Mouse (Mus musculus): ENCODE measurements around the gene Npat. TPM values are rescaled to one million over a fixed set of nuclear protein-coding genes. Genes with fewer than 3 reads are reported as not detected.

Gene Npat
- polyA plus RNA-seq, 1 experiment, result 1.8 TPM

DNA sequence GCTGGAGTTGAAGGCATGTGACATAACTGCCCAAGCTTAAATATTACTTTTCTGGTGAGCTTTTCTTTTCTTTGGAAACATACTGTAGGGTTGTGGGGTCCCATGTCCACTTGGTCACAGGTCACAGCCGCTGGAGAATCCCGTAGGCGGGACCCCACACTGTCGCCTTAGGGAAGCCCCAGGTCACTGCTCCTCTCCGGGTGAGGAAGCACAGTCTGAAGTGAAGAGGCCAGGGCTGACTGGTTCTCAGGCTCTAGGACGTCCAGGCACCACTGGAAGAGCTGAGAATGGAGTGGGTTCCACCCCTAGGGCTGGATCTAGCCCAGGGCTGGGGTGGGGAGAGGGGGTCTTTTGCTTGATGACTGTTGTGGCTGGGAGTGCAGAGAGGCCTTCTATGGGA is 61.8 kb downstream of the Npat start:
- Histone ChIP-seq H3K79me2 (ENCODE audit: control insufficient read depth, insufficient read depth) (peaks cover 26% of the 10 kb centered on the region), H3K4me3 (no peak overlapping the region), H3ac (ENCODE audit: control insufficient read depth, insufficient read length) (no peak overlapping the region), H3K36me3 (ENCODE audit: control insufficient read depth, insufficient read depth) (peaks cover 7% of the 10 kb centered on the region), H3K27me3 (ENCODE audit: control insufficient read depth, insufficient read depth, insufficient read length) (no peaks in the 10 kb centered on the region), H3K4me2 (ENCODE audit: low read depth) (no peak overlapping the region)
- TF ChIP-seq SRF (IDR thresholded peaks at IDR 0.05; ENCODE audit: control insufficient read depth, insufficient read length, low read depth), result no peak

- Histone ChIP-seq H3K4me3 (no peak overlapping the region), H3K36me3 (ENCODE audit: control insufficient read depth, insufficient read depth) (no peaks in the 10 kb centered on the region), H3ac (ENCODE audit: control insufficient read depth, insufficient read length) (no peak overlapping the region), H3K79me2 (ENCODE audit: control insufficient read depth, insufficient read depth) (peaks cover 47% of the 10 kb centered on the region), H3K27me3 (ENCODE audit: control insufficient read depth, insufficient read depth, insufficient read length) (no peaks in the 10 kb centered on the region), H3K4me2 (ENCODE audit: low read depth) (no peak overlapping the region)
- TF ChIP-seq MYOD1 (IDR thresholded peaks at IDR 0.05; ENCODE audit: control insufficient read depth in 1 of 3, insufficient read length in 2 of 3, low read depth in 2 of 3), result peak in 1 of 3 experiments; percentile 59
- TF ChIP-seq USF1 (IDR thresholded peaks at IDR 0.05; ENCODE audit: low read depth), result no peak
These were observed 64.7 kb downstream of the Npat start for GRCm38 (mm10) chr9:53601541-53601940.

- Histone ChIP-seq H3K79me2 (ENCODE audit: control insufficient read depth, insufficient read depth) (peaks cover 54% of the 10 kb centered on the region), H3K4me2 (ENCODE audit: low read depth) (peak overlapping the region; percentile 51), H3K27me3 (ENCODE audit: control insufficient read depth, insufficient read depth, insufficient read length) (no peaks in the 10 kb centered on the region), H3ac (ENCODE audit: control insufficient read depth, insufficient read length) (no peak overlapping the region), H3K36me3 (ENCODE audit: control insufficient read depth, insufficient read depth) (no peaks in the 10 kb centered on the region), H3K4me3 (no peak overlapping the region)
- peak in 1 of 3 experiments; percentile 52 for TF ChIP-seq MYOD1 (IDR thresholded peaks at IDR 0.05; ENCODE audit: control insufficient read depth in 1 of 3, insufficient read length in 2 of 3, low read depth in 2 of 3)
- TF ChIP-seq E2F4 (IDR thresholded peaks at IDR 0.05; ENCODE audit: insufficient read depth), result no peak
- TF ChIP-seq MAX (IDR thresholded peaks at IDR 0.05; ENCODE audit: low read depth), result no peak
- TF ChIP-seq MYOG (IDR thresholded peaks at IDR 0.05; ENCODE audit: control insufficient read depth in 1 of 3, insufficient read depth in 1 of 3, insufficient read length in 2 of 3, low read depth in 2 of 3), result peak in 1 of 3 experiments; percentile 21
These were observed 66.5 kb downstream of the Npat start for GRCm38 (mm10) chr9:53603384-53603783.

DNA sequence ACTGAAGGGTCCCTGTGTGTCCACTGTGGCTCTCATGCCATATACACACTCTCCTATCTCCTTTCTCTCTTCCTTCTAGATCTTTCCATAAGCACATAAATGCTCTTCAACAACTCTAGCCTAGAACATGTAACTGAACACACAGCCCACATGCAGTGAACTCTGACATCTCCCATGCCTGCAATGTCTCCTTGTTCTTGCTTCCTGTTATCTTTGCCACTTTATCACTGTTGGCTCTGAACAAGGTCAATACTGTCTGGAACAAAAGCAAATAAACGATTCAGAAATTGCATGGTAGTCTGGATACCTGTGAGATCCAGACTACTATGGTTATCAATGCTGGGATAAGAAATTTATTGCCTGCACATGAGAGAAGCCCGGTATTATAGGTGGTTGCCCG is 67.0 kb downstream of the Npat start:
- TF ChIP-seq TCF3 (IDR thresholded peaks at IDR 0.05; ENCODE audit: insufficient read length, low read depth), result no peak
- TF ChIP-seq MYOG (IDR thresholded peaks at IDR 0.05; ENCODE audit: control insufficient read depth in 1 of 3, insufficient read depth in 1 of 3, insufficient read length in 2 of 3, low read depth in 2 of 3), result no peak
- no peak for TF ChIP-seq E2F4 (IDR thresholded peaks at IDR 0.05; ENCODE audit: insufficient read depth)
- no peak for TF ChIP-seq REST (IDR thresholded peaks at IDR 0.05; ENCODE audit: insufficient read depth, insufficient read length)
- TF ChIP-seq CEBPB (IDR thresholded peaks at IDR 0.05; ENCODE audit: insufficient read depth, poor library complexity, severe bottlenecking), result no peak
- TF ChIP-seq POLR2A (IDR thresholded peaks at IDR 0.05; ENCODE audit: insufficient read length, low read depth), result no peak
- TF ChIP-seq SRF (IDR thresholded peaks at IDR 0.05; ENCODE audit: control insufficient read depth, insufficient read length, low read depth), result no peak
- no peak for TF ChIP-seq TCF12 (IDR thresholded peaks at IDR 0.05; ENCODE audit: insufficient read depth, poor library complexity, severe bottlenecking)
- TF ChIP-seq POLR2AphosphoS2 (IDR thresholded peaks at IDR 0.05; ENCODE audit: insufficient read length, low read depth), result no peak
- no peak for TF ChIP-seq MAX (IDR thresholded peaks at IDR 0.05; ENCODE audit: low read depth)
- no peak for TF ChIP-seq USF1 (IDR thresholded peaks at IDR 0.05; ENCODE audit: low read depth)
- no peak for TF ChIP-seq MYOD1 (IDR thresholded peaks at IDR 0.05; ENCODE audit: control insufficient read depth in 1 of 3, insufficient read length in 2 of 3, low read depth in 2 of 3)
- H3K36me3 ChIP-seq (ENCODE audit: control insufficient read depth, insufficient read depth), result no peaks in the 10 kb centered on the region

DNA sequence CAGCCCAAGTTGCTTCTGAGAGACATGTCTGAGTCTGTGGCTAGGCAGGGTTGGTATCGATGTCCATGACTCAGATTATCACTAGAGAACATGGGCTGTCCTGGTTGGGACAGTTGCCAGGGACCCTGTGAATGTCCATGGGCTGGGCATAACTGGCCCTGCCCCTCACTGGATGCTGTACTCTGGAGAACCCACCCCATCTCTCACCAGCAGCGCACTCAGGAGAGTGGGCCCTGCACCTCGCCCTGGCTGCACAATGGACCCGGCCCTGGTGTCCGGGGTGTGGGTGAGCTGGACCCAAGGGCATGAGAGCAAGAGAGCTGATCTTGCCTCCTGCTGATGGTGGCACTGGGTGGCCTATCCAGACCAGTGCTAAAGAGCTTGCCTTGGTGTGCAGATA is 68.1 kb downstream of the Npat start:
- Histone ChIP-seq H3ac (ENCODE audit: control insufficient read depth, insufficient read length) (no peak overlapping the region), H3K4me2 (ENCODE audit: low read depth) (peak overlapping the region; percentile 1), H3K36me3 (ENCODE audit: control insufficient read depth, insufficient read depth) (no peaks in the 10 kb centered on the region), H3K4me3 (no peak overlapping the region), H3K79me2 (ENCODE audit: control insufficient read depth, insufficient read depth) (peaks cover 55% of the 10 kb centered on the region), H3K27me3 (ENCODE audit: control insufficient read depth, insufficient read depth, insufficient read length) (no peaks in the 10 kb centered on the region)
- TF ChIP-seq MYOD1 (IDR thresholded peaks at IDR 0.05; ENCODE audit: control insufficient read depth in 1 of 3, insufficient read length in 2 of 3, low read depth in 2 of 3) (peak in 1 of 3 experiments; percentile 1), SRF (IDR thresholded peaks at IDR 0.05; ENCODE audit: control insufficient read depth, insufficient read length, low read depth) (no peak)

More for the DNA sequence above, 67.0 kb downstream of the Npat start:
- H3K79me2 ChIP-seq (ENCODE audit: control insufficient read depth, insufficient read depth), result peaks cover 55% of the 10 kb centered on the region
- no peak overlapping the region for H3K4me3 ChIP-seq
- H3ac ChIP-seq (ENCODE audit: control insufficient read depth, insufficient read length), result no peak overlapping the region
- H3K27me3 ChIP-seq (ENCODE audit: control insufficient read depth, insufficient read depth, insufficient read length), result no peaks in the 10 kb centered on the region
- peak overlapping the region; percentile 51 for H3K4me2 ChIP-seq (ENCODE audit: low read depth)

DNA sequence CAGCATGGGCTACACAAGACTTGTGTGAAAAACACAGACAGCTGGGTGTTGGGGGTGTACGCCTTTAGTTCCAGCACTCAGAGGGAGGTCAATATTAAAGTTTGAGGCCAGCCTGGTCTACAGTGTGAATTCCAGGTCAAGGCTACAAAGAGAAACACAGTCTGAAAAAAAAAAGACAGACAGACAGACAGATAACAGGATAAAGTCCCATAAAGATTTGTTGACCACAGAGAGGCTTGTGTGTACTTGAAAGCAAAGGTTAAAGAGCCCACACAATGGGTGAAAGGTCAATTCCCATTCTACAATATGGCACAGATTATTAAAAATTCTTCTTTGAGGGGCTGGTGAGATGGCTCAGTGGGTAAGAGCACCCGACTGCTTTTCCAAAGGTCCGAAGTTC is 70.3 kb downstream of the Npat start:
- no peak overlapping the region for H3K4me3 ChIP-seq
- no peak overlapping the region for H3ac ChIP-seq (ENCODE audit: control insufficient read depth, insufficient read length)
- H3K4me2 ChIP-seq (ENCODE audit: low read depth), result no peak overlapping the region
- no peaks in the 10 kb centered on the region for H3K36me3 ChIP-seq (ENCODE audit: control insufficient read depth, insufficient read depth)
- TF ChIP-seq SRF (IDR thresholded peaks at IDR 0.05; ENCODE audit: control insufficient read depth, insufficient read length, low read depth), result no peak
- no peak for TF ChIP-seq USF1 (IDR thresholded peaks at IDR 0.05; ENCODE audit: low read depth)
- TF ChIP-seq MYOD1 (IDR thresholded peaks at IDR 0.05; ENCODE audit: control insufficient read depth in 1 of 3, insufficient read length in 2 of 3, low read depth in 2 of 3), result no peak
- no peaks in the 10 kb centered on the region for H3K27me3 ChIP-seq (ENCODE audit: control insufficient read depth, insufficient read depth, insufficient read length)
- H3K79me2 ChIP-seq (ENCODE audit: control insufficient read depth, insufficient read depth), result peaks cover 44% of the 10 kb centered on the region
